ENCODE assay signal across 8 mouse cellular contexts in the genomic region with DNA sequence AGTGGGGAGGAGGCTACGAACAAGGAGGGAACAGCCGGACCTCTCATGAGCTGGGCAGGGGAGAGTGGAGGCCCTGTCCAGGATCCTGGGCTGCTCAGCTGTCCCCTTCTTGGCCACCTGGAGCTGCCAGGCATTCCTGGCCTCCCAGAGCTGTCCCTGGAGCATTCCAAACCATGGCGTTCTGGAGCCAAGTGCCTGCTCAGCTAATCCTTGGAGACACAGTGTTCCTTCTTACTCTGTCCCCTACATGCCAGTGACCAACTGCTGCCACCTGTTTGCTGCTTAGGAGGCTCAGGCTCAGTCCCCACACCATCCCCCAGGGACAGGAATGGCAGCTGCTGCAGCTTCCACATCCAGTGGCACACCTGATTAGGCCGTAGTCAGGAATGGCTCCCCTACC. TPM values are rescaled to one million over a fixed set of nuclear protein-coding genes. Genes with fewer than 3 reads are reported as not detected.
DNase-seq lines count a peak whose midpoint lies in the region; ATAC-seq and TF ChIP-seq lines count a peak whose summit lies in the region.

No protein-coding gene starts in this region.

- intact Hi-C loops in heart, postnatal 10 days (cut with DNase I), result loop anchor here (2.0 to 5.0 kb wide), 2 partner anchors 49 to 126 kb away; no protein-coding TSS in a partner anchor

- peaks cover 8% of the 10 kb centered on the region; the same call in 1 of the 2 replicates for H3K4me1 ChIP-seq in spleen, adult 2 months (ENCODE audit: control insufficient read depth, insufficient read depth, insufficient read length)

- no peaks in the 10 kb centered on the region for H3K36me3 ChIP-seq in spleen, adult 2 months (ENCODE audit: control insufficient read depth, insufficient read depth, low read length)
- H3K36me3 ChIP-seq in myocyte (ENCODE audit: control insufficient read depth, insufficient read depth), result peaks cover 9% of the 10 kb centered on the region

- TF ChIP-seq CTCF in spleen, adult 2 months (IDR thresholded peaks at IDR 0.05; ENCODE audit: extremely low read depth, insufficient read depth, insufficient read length, insufficient replicate concordance), result no peak

- peak overlapping the region; percentile 10; the same call in 1 of the 2 replicates for H3K4me3 ChIP-seq in spleen, adult 2 months (ENCODE audit: extremely low read depth, insufficient read depth, insufficient read length)
- peak overlapping the region; percentile 63 for H3K4me3 ChIP-seq in myocyte

- no peak for DNase-seq in cerebellum, postnatal 4 days (ENCODE audit: low spot score in 2 of 2)
- DNase-seq in spleen, adult 2 months (ENCODE audit: low read depth in 1 of 2, low spot score in 2 of 2), result no peak
- no peak for DNase-seq in spleen, postnatal 14 days (ENCODE audit: low spot score in 2 of 2)
- peak; percentile 33 to 47 for DNase-seq in heart, postnatal 10 days
- DNase-seq in thymus, adult 18-20 months, result no peak

- 24% methylated on average over 4 of the region's 4 CpGs for WGBS in spleen, adult 2 months

- H3ac ChIP-seq in myocyte (ENCODE audit: control insufficient read depth, insufficient read length), result no peak overlapping the region

- TF ChIP-seq POLR2A in spleen, adult 2 months (IDR thresholded peaks at IDR 0.05; ENCODE audit: low read depth, low read length), result no peak
- TF ChIP-seq POLR2A in myocyte (IDR thresholded peaks at IDR 0.05; ENCODE audit: insufficient read length, low read depth), result peak; percentile 72

- H3K4me2 ChIP-seq in myocyte (ENCODE audit: low read depth), result peak overlapping the region; percentile 70

- no peaks in the 10 kb centered on the region for H3K27me3 ChIP-seq in spleen, adult 2 months (ENCODE audit: control insufficient read depth, insufficient read depth, low read length)
- no peaks in the 10 kb centered on the region for H3K27me3 ChIP-seq in myocyte (ENCODE audit: control insufficient read depth, insufficient read depth, insufficient read length)

- ATAC-seq in cerebellum, adult (ENCODE audit: insufficient number of reproducible peaks, low FRiP score, low TSS enrichment), result peak; percentile 47; the same call in 1 of the 2 replicates
- no peak for ATAC-seq in activated CD4-positive, CD25-positive, alpha-beta regulatory T cell, adult 4 months

- H3K27ac ChIP-seq in spleen, adult 2 months (ENCODE audit: insufficient read depth, low read length), result peak overlapping the region; percentile 49

- H3K79me2 ChIP-seq in myocyte (ENCODE audit: control insufficient read depth, insufficient read depth), result no peaks in the 10 kb centered on the region

TF ChIP-seq in myocyte, 11 proteins besides CTCF, POLR2A, EP300 and RAD21:
- TF ChIP-seq USF1 (IDR thresholded peaks at IDR 0.05; ENCODE audit: low read depth), result no peak
- no peak for TF ChIP-seq E2F4 (IDR thresholded peaks at IDR 0.05; ENCODE audit: insufficient read depth)
- no peak for TF ChIP-seq REST (IDR thresholded peaks at IDR 0.05; ENCODE audit: insufficient read depth, insufficient read length)
- no peak for TF ChIP-seq CEBPB (IDR thresholded peaks at IDR 0.05; ENCODE audit: insufficient read depth, poor library complexity, severe bottlenecking)
- peak; percentile 95 for TF ChIP-seq TCF3 (IDR thresholded peaks at IDR 0.05; ENCODE audit: insufficient read length, low read depth)
- peak; percentile 96 to 99 (median 98) for TF ChIP-seq MYOG (IDR thresholded peaks at IDR 0.05; ENCODE audit: control insufficient read depth in 1 of 3, insufficient read depth in 1 of 3, insufficient read length in 2 of 3, low read depth in 2 of 3)
- TF ChIP-seq POLR2AphosphoS2 (IDR thresholded peaks at IDR 0.05; ENCODE audit: insufficient read length, low read depth), result peak; percentile 92
- peak; percentile 89 to 95 (median 94) for TF ChIP-seq MYOD1 (IDR thresholded peaks at IDR 0.05; ENCODE audit: control insufficient read depth in 1 of 3, insufficient read length in 2 of 3, low read depth in 2 of 3)
- TF ChIP-seq TCF12 (IDR thresholded peaks at IDR 0.05; ENCODE audit: insufficient read depth, poor library complexity, severe bottlenecking), result peak; percentile 93
- no peak for TF ChIP-seq SRF (IDR thresholded peaks at IDR 0.05; ENCODE audit: control insufficient read depth, insufficient read length, low read depth)
- TF ChIP-seq MAX (IDR thresholded peaks at IDR 0.05; ENCODE audit: low read depth), result no peak

RNA-seq across cellular contexts. Expression of a gene that starts 2.7 kb away (rescaled TPM):
- polyA plus RNA-seq in spleen, adult 2 months (2012; rRNA removed), result not detected in 2 replicates
- total RNA-seq in heart, postnatal 10 days (2021), result under 1 TPM in 1 of 2 experiments, not detected in 1; 0.32 TPM
- 1,516 TPM for polyA plus RNA-seq in myocyte (2012; fragmentation: generic; extraction: Trizol)
- not detected for polyA plus RNA-seq in activated CD4-positive, CD25-positive, alpha-beta regulatory T cell, adult 4 months (2017; shearing (Covaris generic))

RNA-seq across cellular contexts. Expression of a gene that starts 14.0 kb away (rescaled TPM):
- 3.3 and 7.5 TPM in 2 replicates for polyA plus RNA-seq in spleen, adult 2 months (2012; rRNA removed)
- under 1 TPM; 0.53 to 0.55 TPM for total RNA-seq in heart, postnatal 10 days (2021)
- 32.9 TPM for polyA plus RNA-seq in myocyte (2012; fragmentation: generic; extraction: Trizol)
- polyA plus RNA-seq in activated CD4-positive, CD25-positive, alpha-beta regulatory T cell, adult 4 months (2017; shearing (Covaris generic)), result not detected

RNA-seq across cellular contexts. Expression of a gene that starts 39.3 kb away (rescaled TPM):
- 0.28 and 0.42 TPM in 2 replicates for polyA plus RNA-seq in spleen, adult 2 months (2012; rRNA removed)
- 10 to 100 TPM; 12.0 to 19.4 TPM for total RNA-seq in heart, postnatal 10 days (2021)
- 4.5 TPM for polyA plus RNA-seq in myocyte (2012; fragmentation: generic; extraction: Trizol)
- under 1 TPM in 1 of 2 experiments, not detected in 1; 0.15 TPM for polyA plus RNA-seq in activated CD4-positive, CD25-positive, alpha-beta regulatory T cell, adult 4 months (2017; shearing (Covaris generic))

Comparison
In these comparisons a context has a peak if more than half of its experiments do, and no peak if none do; other contexts are left out.
1. DNase-seq: peak in heart, postnatal 10 days (2 of 2); none in cerebellum, postnatal 4 days (0 of 2), spleen, adult 2 months (0 of 2), spleen, postnatal 14 days (0 of 2) and thymus, adult 18-20 months (0 of 2).
2. RNA of a gene that starts 2.7 kb away (polyA plus RNA-seq): 1,516 TPM in myocyte (single experiment); not detected in spleen, adult 2 months and not detected in activated CD4-positive, CD25-positive, alpha-beta regulatory T cell, adult 4 months; every median in the first group is over 1,000 times any median in the second.